In the genomic region with DNA sequence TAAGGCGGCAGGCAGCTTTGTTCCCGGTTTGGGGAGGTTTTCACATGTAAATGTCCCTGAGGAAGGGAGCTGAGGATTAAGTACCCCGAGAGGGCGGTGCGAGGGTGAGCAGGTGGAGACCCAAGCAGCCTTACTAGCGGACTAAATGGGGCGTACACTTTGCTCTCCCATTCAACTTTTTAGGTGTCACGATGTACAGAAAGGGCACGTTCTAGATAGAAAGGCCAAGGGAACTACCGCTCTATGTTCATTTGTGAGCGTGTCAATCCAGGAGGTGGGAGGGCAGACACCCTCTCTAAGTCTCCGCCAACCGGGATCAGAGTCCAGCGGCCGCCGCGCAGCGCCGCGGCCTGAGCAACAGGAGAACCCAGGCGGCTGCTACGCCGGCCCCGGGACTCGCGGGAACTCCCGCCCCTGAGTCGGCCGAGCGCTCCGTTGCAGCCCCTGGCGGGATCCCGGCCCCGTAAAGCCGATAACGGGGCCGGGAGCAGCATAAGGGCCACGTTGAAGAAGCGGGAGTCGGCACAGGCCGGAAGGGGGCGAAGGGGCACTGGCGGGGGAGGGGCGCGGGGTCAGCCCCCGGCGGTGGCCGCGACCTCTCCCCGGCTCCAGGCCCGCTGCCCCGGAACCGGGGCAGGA, we compare ENCODE assay signal across 8 mouse cellular contexts. TPM values are rescaled to one million over a fixed set of nuclear protein-coding genes. Genes with fewer than 3 reads are reported as not detected.
DNase-seq lines count a peak whose midpoint lies in the region; ATAC-seq and TF ChIP-seq lines count a peak whose summit lies in the region.

No protein-coding gene starts in this region.

- H3K27me3 ChIP-seq in hindbrain, embryonic 12.5 days: no peaks in the 10 kb centered on the region
- no peaks in the 10 kb centered on the region for H3K27me3 ChIP-seq in limb, embryonic 14.5 days (ENCODE audit: control insufficient read depth, insufficient read depth, low read length)
- no peaks in the 10 kb centered on the region for H3K27me3 ChIP-seq in midbrain, embryonic 14.5 days (ENCODE audit: control insufficient read depth, insufficient read depth, low read length)
- H3K27me3 ChIP-seq in stomach, embryonic 16.5 days (ENCODE audit: control insufficient read depth, insufficient read depth, low read length): no peaks in the 10 kb centered on the region

- peak overlapping the region; percentile 78 for H3K27ac ChIP-seq in bone marrow macrophage, adult 2 months (ENCODE audit: insufficient read depth, low read depth, low read length)
- peak overlapping the region; percentile 95 for H3K27ac ChIP-seq in hindbrain, embryonic 12.5 days
- peak overlapping the region; percentile 91 for H3K27ac ChIP-seq in limb, embryonic 14.5 days (replicated peaks; ENCODE audit: low read depth, low read length)
- H3K27ac ChIP-seq in midbrain, embryonic 14.5 days (replicated peaks; ENCODE audit: low read depth, low read length): peak overlapping the region; percentile 94
- peak overlapping the region; percentile 94 for H3K27ac ChIP-seq in stomach, embryonic 16.5 days (ENCODE audit: low read length)

- H3K9ac ChIP-seq in hindbrain, embryonic 12.5 days: peak overlapping the region; percentile 84
- peak overlapping the region; percentile 95 for H3K9ac ChIP-seq in limb, embryonic 14.5 days (ENCODE audit: low read depth, low read length, severe bottlenecking)
- peak overlapping the region; percentile 94 for H3K9ac ChIP-seq in midbrain, embryonic 14.5 days (replicated peaks; ENCODE audit: low read length)
- H3K9ac ChIP-seq in stomach, embryonic 16.5 days (ENCODE audit: low read length): peak overlapping the region; percentile 99

- no peaks in the 10 kb centered on the region for H3K9me3 ChIP-seq in hindbrain, embryonic 12.5 days (replicated peaks)
- no peaks in the 10 kb centered on the region for H3K9me3 ChIP-seq in limb, embryonic 14.5 days (ENCODE audit: control insufficient read depth, low read length)
- no peaks in the 10 kb centered on the region for H3K9me3 ChIP-seq in midbrain, embryonic 14.5 days (ENCODE audit: control insufficient read depth, low read length)
- H3K9me3 ChIP-seq in stomach, embryonic 16.5 days (replicated peaks; ENCODE audit: control insufficient read depth, low read length): no peaks in the 10 kb centered on the region

- TF ChIP-seq CTCF in bone marrow macrophage, adult 2 months (IDR thresholded peaks at IDR 0.05; ENCODE audit: low read depth, low read length): no peak

- H3K36me3 ChIP-seq in hindbrain, embryonic 12.5 days: no peaks in the 10 kb centered on the region
- H3K36me3 ChIP-seq in limb, embryonic 14.5 days (ENCODE audit: control insufficient read depth, insufficient read depth, low read length): no peaks in the 10 kb centered on the region
- no peaks in the 10 kb centered on the region for H3K36me3 ChIP-seq in midbrain, embryonic 14.5 days (ENCODE audit: control insufficient read depth, insufficient read depth, low read length)
- no peaks in the 10 kb centered on the region for H3K36me3 ChIP-seq in stomach, embryonic 16.5 days (ENCODE audit: control insufficient read depth, insufficient read depth, low read length)

- H3K4me2 ChIP-seq in hindbrain, embryonic 12.5 days (replicated peaks): peak overlapping the region; percentile 92
- peak overlapping the region; percentile 92 for H3K4me2 ChIP-seq in limb, embryonic 14.5 days (replicated peaks; ENCODE audit: low read depth, low read length, severe bottlenecking)
- peak overlapping the region; percentile 79 for H3K4me2 ChIP-seq in midbrain, embryonic 14.5 days (ENCODE audit: low read length)
- peak overlapping the region; percentile 95 for H3K4me2 ChIP-seq in stomach, embryonic 16.5 days (ENCODE audit: low read depth, low read length)

- ATAC-seq in erythroid progenitor cell, adult 5-6 weeks (replicated peaks; ENCODE audit: low FRiP score, poor library complexity, severe bottlenecking): peak; percentile 42
- ATAC-seq in hindbrain, embryonic 12.5 days (ENCODE audit: low FRiP score): peak; percentile 5
- ATAC-seq in limb, embryonic 14.5 days (ENCODE audit: low FRiP score, low read depth): no peak
- peak; percentile 4; the same call in 1 of the 2 replicates for ATAC-seq in midbrain, embryonic 14.5 days (ENCODE audit: low FRiP score, low TSS enrichment)
- ATAC-seq in stomach, embryonic 16.5 days (ENCODE audit: insufficient read depth, low FRiP score): peak; percentile 3; the same call in 1 of the 2 replicates

- under 1% methylated on average over 53 of the region's 53 CpGs for WGBS in hindbrain, embryonic 12.5 days
- under 1% methylated on average over 46 of the region's 53 CpGs for WGBS in limb, embryonic 14.5 days
- WGBS in midbrain, embryonic 14.5 days: 0% methylated on average over 53 of the region's 53 CpGs
- under 1% methylated on average over 51 of the region's 53 CpGs for WGBS in stomach, embryonic 16.5 days

- peak overlapping the region; percentile 92 for H3K4me3 ChIP-seq in bone marrow macrophage, adult 2 months (ENCODE audit: insufficient read depth, low read length)
- peak overlapping the region; percentile 65 for H3K4me3 ChIP-seq in hindbrain, embryonic 12.5 days
- H3K4me3 ChIP-seq in limb, embryonic 14.5 days (replicated peaks; ENCODE audit: low read length): peak overlapping the region; percentile 100
- H3K4me3 ChIP-seq in midbrain, embryonic 14.5 days (replicated peaks; ENCODE audit: low read depth, low read length): peak overlapping the region; percentile 96
- H3K4me3 ChIP-seq in stomach, embryonic 16.5 days (replicated peaks; ENCODE audit: low read length): peak overlapping the region; percentile 100

- peaks cover 32% of the 10 kb centered on the region for H3K4me1 ChIP-seq in bone marrow macrophage, adult 2 months (ENCODE audit: control insufficient read depth, insufficient read depth, low read length)
- peaks cover 40% of the 10 kb centered on the region for H3K4me1 ChIP-seq in hindbrain, embryonic 12.5 days
- peaks cover 19% of the 10 kb centered on the region for H3K4me1 ChIP-seq in limb, embryonic 14.5 days (ENCODE audit: control insufficient read depth, insufficient read depth, low read length)
- H3K4me1 ChIP-seq in midbrain, embryonic 14.5 days (ENCODE audit: control insufficient read depth, insufficient read depth, low read length): peaks cover 21% of the 10 kb centered on the region
- peaks cover 26% of the 10 kb centered on the region for H3K4me1 ChIP-seq in stomach, embryonic 16.5 days (ENCODE audit: control insufficient read depth, insufficient read depth, low read length)

- no peak for TF ChIP-seq POLR2A in bone marrow macrophage, adult 2 months (IDR thresholded peaks at IDR 0.05; ENCODE audit: borderline replicate concordance, low read depth, low read length)
- no peak for TF ChIP-seq POLR2A in limb, embryonic 14.5 days (IDR thresholded peaks at IDR 0.05; ENCODE audit: borderline replicate concordance, extremely low read depth, insufficient read depth, insufficient read length)

- peak; percentile 15 to 29 for DNase-seq in left cerebral cortex, adult 18-20 months (ENCODE audit: low spot score in 2 of 2)
- no peak for DNase-seq in left cerebral cortex, adult 8-10 months (ENCODE audit: low spot score in 2 of 2)
- DNase-seq in limb, embryonic 14.5 days (ENCODE audit: low spot score): peak; percentile 24
- peak; percentile 61 for DNase-seq in midbrain, embryonic 14.5 days

RNA-seq across cellular contexts. Expression of a gene that starts 0.9 kb away (rescaled TPM):
- 10 to 100 TPM; 38.2 to 42.2 TPM for total RNA-seq in left cerebral cortex, adult 18-20 months (2021)
- total RNA-seq in left cerebral cortex, adult 8-10 months (2022): 10 to 100 TPM; 39.0 to 52.6 (median 47.0) TPM
- 30.8 and 39.2 TPM in 2 replicates for polyA plus RNA-seq in bone marrow macrophage, adult 2 months (2012; ENCODE audit: insufficient read depth, insufficient read length, missing spikeins)
- 68.8 and 85.9 TPM in 2 replicates for total RNA-seq in erythroid progenitor cell, adult 5-6 weeks (2015; ENCODE audit: low replicate concordance)
- 20.0 and 31.0 TPM in 2 replicates for total RNA-seq in erythroid progenitor cell, adult 5-6 weeks (2017; ENCODE audit: low replicate concordance)
- 36.2 and 38.7 TPM in 2 replicates for polyA plus RNA-seq in hindbrain, embryonic 12.5 days (2016; fragmentation: Nextera tagmentation; extraction: Ambion mirVana)
- polyA plus RNA-seq in limb, embryonic 14.5 days (2012; rRNA removed): 64.3 and 78.5 TPM in 2 replicates
- polyA plus RNA-seq in limb, embryonic 14.5 days (2014; fragmentation: Nextera tagmentation; extraction: Ambion mirVana): 24.8 and 31.9 TPM in 2 replicates
- 18.9 and 28.2 TPM in 2 replicates for polyA plus RNA-seq in midbrain, embryonic 14.5 days (2014; fragmentation: Nextera tagmentation; extraction: Ambion mirVana)
- 12.8 and 15.1 TPM in 2 replicates for polyA plus RNA-seq in stomach, embryonic 16.5 days (2015; fragmentation: Nextera tagmentation; extraction: Ambion mirVana)

Comparison
In these comparisons a context has a peak if more than half of its experiments do, and no peak if none do; other contexts are left out.
1. DNase-seq: peak in left cerebral cortex, adult 18-20 months (2 of 2), limb, embryonic 14.5 days (single experiment) and midbrain, embryonic 14.5 days (single experiment); none in left cerebral cortex, adult 8-10 months (0 of 2).
2. Peak in every context shown above with its lines, with median percentiles within 50 percentile points of each other: H3K27ac ChIP-seq, H3K4me3 ChIP-seq, H3K4me2 ChIP-seq and H3K9ac ChIP-seq.